Mouse (Mus musculus) liver, embryonic 14.5 days (tissue): ENCODE measurements around the gene Nutm1.
A peak's percentile ranks its signal among the peaks of the same experiment; 100 is the strongest.

Experiments used
- CTCF ChIP-seq: IDR thresholded peaks from 2 replicates; pipeline ENCODE4 v1.5.1; 2016; ENCODE audit warnings: antibody characterized with exemption, low read depth, control low read depth
- EP300 ChIP-seq: IDR thresholded peaks from 2 replicates; pipeline ENCODE4 v1.6.1; 2016; ENCODE audit warnings: antibody characterized with exemption, low read depth

GRCm38 (mm10) chr2:112265448-112266241, 6.6 kb upstream of the Nutm1 start, which contains the start of gene Slc12a6:
- TF ChIP-seq CTCF (peak; percentile 25; the same call in 1 of the 2 replicates), EP300 (no peak)
